Mouse (Mus musculus) G1E (cell line): Measurements from ENCODE around the gene Gja5.

Experiments used
- CTCF ChIP-seq: IDR thresholded peaks from 2 replicates; pipeline ENCODE4 v1.5.1; 2012; ENCODE audit warnings: low read depth, low read length, inconsistent platforms, mixed read lengths
- GATA2 ChIP-seq: IDR thresholded peaks from 2 replicates; pipeline ENCODE4 v1.6.1; 2012; ENCODE audit warnings: low read depth, low read length, inconsistent platforms, borderline replicate concordance
- POLR2AphosphoS5 ChIP-seq: IDR thresholded peaks from 2 replicates; pipeline ENCODE4 v1.6.1; 2012; ENCODE audit warnings: low read depth, low read length, inconsistent platforms; ENCODE audit not compliant: insufficient replicate concordance

- TF ChIP-seq CTCF = 0 out of 2 replicates have a peak, but pooled peaks have one; percentile 25
- TF ChIP-seq GATA2 = no peak
- no peak for TF ChIP-seq POLR2AphosphoS5
Measured at GRCm38 (mm10) chr3:97048360-97048759, 143.9 kb downstream of the Gja5 start.
